28 mouse cellular contexts compared by ENCODE assay signal in the genomic region with DNA sequence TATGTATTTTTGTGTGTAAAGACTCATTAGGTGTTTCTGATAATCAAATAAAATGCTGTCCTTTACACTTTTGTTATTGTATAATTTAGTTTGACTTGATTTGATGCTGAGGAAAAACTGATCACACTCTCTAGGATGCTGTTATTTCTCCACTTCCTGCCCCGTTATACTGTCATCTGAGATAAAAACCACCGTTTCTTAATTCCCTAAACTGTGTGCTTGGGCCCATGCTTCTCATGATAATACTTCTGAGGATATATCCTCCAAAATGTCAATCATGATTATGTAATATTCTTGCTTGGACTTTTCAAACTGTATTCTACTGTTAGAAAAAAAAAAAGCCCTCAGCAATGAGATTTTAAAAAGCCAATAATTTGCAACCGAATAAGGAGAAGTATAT.
DNase-seq lines count a peak whose midpoint lies in the region; ATAC-seq and TF ChIP-seq lines count a peak whose summit lies in the region.
"Had no signal": no experiment of that assay in that cellular context is flagged by ENCODE, and none has a peak within 500 bp of the region (broad histone marks: within the 10 kb centered on the region; RNA-seq: fewer than 3 reads in every experiment).

No protein-coding gene starts in this region.

- no peaks in the 10 kb centered on the region for H3K36me3 ChIP-seq in G1E (replicated peaks)
- H3K36me3 ChIP-seq in forebrain, embryonic 13.5 days (ENCODE audit: poor library complexity, severe bottlenecking) = no peaks in the 10 kb centered on the region
- H3K36me3 ChIP-seq: embryonic facial prominence, embryonic 13.5 days; embryonic facial prominence, embryonic 15.5 days; forebrain, embryonic 10.5 days; forebrain, embryonic 12.5 days; forebrain, embryonic 15.5 days had no signal

- WGBS in forebrain, embryonic 13.5 days = 88% methylated on average over 3 of the region's 3 CpGs

- no peaks in the 10 kb centered on the region for H3K27me3 ChIP-seq in G1E (ENCODE audit: insufficient read depth, low read length)
- H3K27me3 ChIP-seq in forebrain, embryonic 13.5 days = no peaks in the 10 kb centered on the region
- H3K27me3 ChIP-seq: CH12.LX; embryonic facial prominence, embryonic 13.5 days; embryonic facial prominence, embryonic 15.5 days; forebrain, embryonic 12.5 days; forebrain, embryonic 15.5 days; Patski had no signal

- TF ChIP-seq CTCF in G1E (IDR thresholded peaks at IDR 0.05; ENCODE audit: low read depth, low read length) = no peak

- no peak overlapping the region for H3K27ac ChIP-seq in forebrain, embryonic 13.5 days
- H3K27ac ChIP-seq: embryonic facial prominence, embryonic 13.5 days; embryonic facial prominence, embryonic 15.5 days; forebrain, embryonic 10.5 days; forebrain, embryonic 12.5 days; forebrain, embryonic 15.5 days had no signal

- peak; percentile 38; the same call in 1 of the 2 replicates for ATAC-seq in G1E (ENCODE audit: extremely low read depth, insufficient number of reproducible peaks, low FRiP score, poor library complexity, severe bottlenecking)
- ATAC-seq in common myeloid progenitor, adult 5-6 weeks (replicated peaks; ENCODE audit: low read depth, poor library complexity, severe bottlenecking) = peak; percentile 94
- peak; percentile 51 to 65; a peak in 2 of 4 replicates for ATAC-seq in hematopoietic stem cell, adult 5-6 weeks (replicated peaks in 1 of 2; ENCODE audit: insufficient read depth in 1 of 2, low FRiP score in 2 of 2, low TSS enrichment in 1 of 2, low read depth in 1 of 2, poor library complexity in 2 of 2, severe bottlenecking in 2 of 2)
- ATAC-seq in forebrain, embryonic 13.5 days = no peak
- ATAC-seq: activated CD4-positive, CD25-positive, alpha-beta regulatory T cell, adult 4 months; CD4-positive, CD25-positive, alpha-beta regulatory T cell, adult 4 months; forebrain, embryonic 15.5 days; forebrain, postnatal 0 days; Patski had no signal

- no peak overlapping the region for H3K9ac ChIP-seq in forebrain, embryonic 13.5 days
- H3K9ac ChIP-seq: embryonic facial prominence, embryonic 13.5 days; embryonic facial prominence, embryonic 15.5 days; forebrain, embryonic 12.5 days; forebrain, embryonic 15.5 days; forebrain, postnatal 0 days had no signal

- H3K4me1 ChIP-seq in G1E (ENCODE audit: insufficient read depth, low read depth, low read length) = no peaks in the 10 kb centered on the region
- no peaks in the 10 kb centered on the region for H3K4me1 ChIP-seq in forebrain, embryonic 13.5 days
- H3K4me1 ChIP-seq: embryonic facial prominence, embryonic 13.5 days; embryonic facial prominence, embryonic 15.5 days; forebrain, embryonic 10.5 days; forebrain, embryonic 12.5 days; forebrain, embryonic 15.5 days had no signal

- no peak overlapping the region for H3K4me2 ChIP-seq in forebrain, embryonic 13.5 days
- H3K4me2 ChIP-seq: embryonic facial prominence, embryonic 13.5 days; embryonic facial prominence, embryonic 15.5 days; forebrain, embryonic 12.5 days; forebrain, embryonic 15.5 days had no signal

- no peaks in the 10 kb centered on the region for H3K9me3 ChIP-seq in G1E (replicated peaks)
- no peaks in the 10 kb centered on the region for H3K9me3 ChIP-seq in forebrain, embryonic 13.5 days (replicated peaks)
- H3K9me3 ChIP-seq: embryonic facial prominence, embryonic 13.5 days; embryonic facial prominence, embryonic 15.5 days; forebrain, embryonic 10.5 days; forebrain, embryonic 12.5 days; forebrain, embryonic 15.5 days had no signal

- DNase-seq in G1E (ENCODE audit: low spot score) = no peak
- no peak for DNase-seq in left cerebral cortex, adult 18-20 months (ENCODE audit: low spot score in 2 of 2)
- DNase-seq in natural killer cell, adult 2 months (ENCODE audit: low spot score in 2 of 2) = no peak
- no peak for DNase-seq in urinary bladder, postnatal 25 days (ENCODE audit: low spot score)
- DNase-seq: adrenal gland, adult 8-10 months; adrenal gland, postnatal 14 days; adrenal gland, postnatal 36 days; B cell, adult 2 months; cerebellum, adult 11-12 months; cerebellum, adult 2 months; cerebellum, adult 9-10 months; cerebellum, postnatal 10 days; cerebellum, postnatal 25 days; embryo, embryonic 11 days; forebrain, postnatal 0 days had no signal

- no peak overlapping the region for H3K4me3 ChIP-seq in G1E (ENCODE audit: low read depth, low read length)
- H3K4me3 ChIP-seq in forebrain, embryonic 13.5 days = no peak overlapping the region
- H3K4me3 ChIP-seq: embryonic facial prominence, embryonic 13.5 days; embryonic facial prominence, embryonic 15.5 days; erythroblast, embryonic 14.5 days; forebrain, embryonic 10.5 days; forebrain, embryonic 12.5 days; forebrain, embryonic 15.5 days had no signal
